Mouse (Mus musculus) erythroid progenitor cell, adult 5-6 weeks (primary cell): ENCODE measurements around the gene Ogg1. TPM values are rescaled to one million over a fixed set of nuclear protein-coding genes. Genes with fewer than 3 reads are reported as not detected.
"Not testable (repeated sequence)": the region's sequence is repeated elsewhere in the genome, so short reads cannot be mapped to it uniquely, and the experiment has no call there.

Experiments used
- ATAC-seq: replicated peaks from 2 replicates; pipeline ENCODE4 v1.8.0; 2016; ENCODE audit warnings: moderate number of reproducible peaks, mild to moderate bottlenecking, moderate TSS enrichment, inconsistent platforms; ENCODE audit not compliant: poor library complexity, low FRiP score, severe bottlenecking
- total RNA-seq, 2 experiments: library from RNA; stranded (forward) in 1 of 2; stranded (reverse) in 1 of 2; fragments of 150-400 nt in 1 of 2; fragments of 186-747, 209-891 nt in 1 of 2; gene quantifications; 2 replicates each; pipeline versions ENCODE4 v1.2.3 to v1.2.4; 2015 to 2017; ENCODE audit warnings: low replicate concordance in 2 of 2

Gene Ogg1
- total RNA-seq, 2 experiments from 2014 or later: 9.2 TPM; not detected in 1

GRCm38 (mm10) chr6:113329396-113329795, 2.6 kb downstream of the Ogg1 start:
- no peak for ATAC-seq

GRCm38 (mm10) chr6:113330547-113330946, 3.8 kb downstream of the Ogg1 start:
- no peak for ATAC-seq

DNA sequence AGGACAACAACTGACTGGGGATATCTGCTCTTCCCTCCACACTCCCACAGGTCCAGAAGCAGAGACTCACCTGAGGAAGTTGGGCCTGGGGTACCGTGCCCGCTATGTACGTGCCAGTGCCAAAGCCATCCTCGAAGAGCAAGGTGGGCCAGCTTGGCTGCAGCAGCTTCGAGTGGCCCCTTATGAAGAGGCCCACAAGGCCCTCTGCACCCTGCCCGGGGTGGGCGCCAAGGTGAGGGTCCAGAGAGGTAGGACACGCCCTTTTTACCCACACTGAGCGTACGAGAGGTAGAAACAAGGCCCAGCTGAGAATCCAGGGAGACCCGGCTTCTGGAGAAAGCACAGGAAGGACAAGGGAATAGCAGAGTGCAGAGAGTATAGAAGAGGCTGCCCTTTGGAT, 4.9 kb downstream of the Ogg1 start:
- no peak for ATAC-seq

DNA sequence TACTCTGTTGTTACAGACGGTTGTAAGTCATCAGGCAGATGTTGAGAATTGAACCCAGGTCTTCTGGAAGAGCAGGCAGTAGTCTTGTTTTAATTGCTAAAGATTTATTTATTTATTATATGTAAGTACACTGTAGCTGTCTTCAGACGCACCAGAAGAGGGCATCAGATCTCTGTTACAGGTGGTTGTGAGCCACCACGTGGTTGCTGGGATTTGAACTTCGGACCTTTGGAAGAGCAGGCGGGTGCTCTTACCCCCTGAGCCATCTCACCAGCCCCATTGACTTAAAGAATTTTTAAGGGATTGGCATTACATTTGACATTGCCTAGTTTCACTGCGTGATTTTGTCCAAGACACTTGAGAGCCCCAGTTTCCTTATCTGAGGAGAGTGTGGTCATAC, 6.0 kb downstream of the Ogg1 start:
- not testable (repeated sequence) for ATAC-seq

DNA sequence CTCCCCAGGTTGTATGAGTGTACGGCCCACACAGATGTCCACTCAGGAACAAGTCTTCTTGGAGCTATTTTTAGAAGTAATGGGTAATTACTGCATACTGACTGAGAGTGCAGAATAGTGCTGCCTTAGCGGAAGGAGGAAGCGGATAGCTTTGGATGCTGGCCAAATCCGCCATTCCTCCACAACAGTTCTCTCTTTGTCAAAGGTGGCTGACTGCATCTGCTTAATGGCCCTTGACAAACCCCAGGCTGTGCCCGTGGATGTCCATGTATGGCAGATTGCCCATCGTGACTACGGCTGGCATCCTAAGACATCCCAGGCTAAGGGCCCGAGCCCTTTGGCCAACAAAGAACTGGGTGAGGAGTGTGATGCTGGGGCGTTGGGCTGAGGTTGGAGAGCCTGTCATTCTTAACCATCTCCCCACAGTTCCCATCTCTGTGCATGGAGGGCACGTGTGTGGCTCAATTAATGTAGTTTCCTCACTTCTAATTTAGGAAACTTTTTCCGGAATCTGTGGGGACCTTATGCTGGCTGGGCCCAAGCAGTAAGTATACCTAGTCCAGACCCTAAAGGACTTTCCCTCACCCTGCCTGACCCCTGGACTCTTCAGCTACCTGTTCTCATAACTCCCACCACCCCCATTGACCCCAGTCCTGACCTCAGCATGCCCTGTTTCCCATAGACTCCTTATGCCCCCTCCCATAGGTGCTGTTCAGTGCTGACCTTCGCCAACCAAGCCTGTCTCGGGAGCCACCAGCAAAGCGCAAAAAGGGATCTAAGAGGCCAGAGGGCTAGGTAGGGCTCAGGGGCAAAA, 6.6 kb downstream of the Ogg1 start:
- ATAC-seq: no peak

- ATAC-seq: no peak
Measured at GRCm38 (mm10) chr6:113334216-113334615, 7.4 kb downstream of the Ogg1 start.

DNA sequence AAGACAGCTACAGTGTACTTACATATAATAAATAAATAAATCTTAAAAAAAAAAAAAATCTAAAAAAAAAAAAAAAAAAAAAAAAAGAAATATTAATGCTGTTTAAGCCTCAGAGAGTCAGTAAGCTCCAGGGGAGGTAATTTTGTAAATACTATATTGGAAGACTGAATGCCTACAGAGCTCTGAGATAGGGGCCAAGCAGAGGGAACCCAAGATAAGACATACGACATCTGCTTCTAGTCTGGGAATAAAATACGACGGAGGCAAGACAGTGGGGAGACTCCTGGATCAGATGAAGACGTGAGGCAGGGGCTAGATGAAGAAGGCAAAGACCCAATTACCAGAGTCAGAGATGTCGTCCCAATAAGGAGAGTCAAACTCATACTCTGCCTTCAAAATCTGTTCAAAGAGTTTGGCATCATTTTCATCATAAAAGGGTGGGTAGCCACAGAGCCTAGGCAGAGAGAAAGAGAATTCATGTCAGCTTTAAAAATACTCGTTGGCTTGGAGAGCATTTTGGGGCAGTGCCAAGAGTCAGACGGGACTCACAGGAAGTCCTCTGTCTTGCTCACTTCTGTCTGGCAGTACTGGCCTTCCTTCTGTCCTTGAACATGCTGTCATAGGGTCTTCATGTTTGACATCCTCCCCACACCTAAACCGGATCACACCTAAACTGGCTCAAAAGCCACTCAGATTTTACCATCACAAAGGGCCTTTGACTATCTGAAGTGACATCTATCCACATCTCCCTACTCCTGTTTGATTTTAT, 10.3 kb downstream of the Ogg1 start:
- no peak for ATAC-seq

GRCm38 (mm10) chr6:113341574-113341973, 14.8 kb downstream of the Ogg1 start:
- no peak for ATAC-seq

DNA sequence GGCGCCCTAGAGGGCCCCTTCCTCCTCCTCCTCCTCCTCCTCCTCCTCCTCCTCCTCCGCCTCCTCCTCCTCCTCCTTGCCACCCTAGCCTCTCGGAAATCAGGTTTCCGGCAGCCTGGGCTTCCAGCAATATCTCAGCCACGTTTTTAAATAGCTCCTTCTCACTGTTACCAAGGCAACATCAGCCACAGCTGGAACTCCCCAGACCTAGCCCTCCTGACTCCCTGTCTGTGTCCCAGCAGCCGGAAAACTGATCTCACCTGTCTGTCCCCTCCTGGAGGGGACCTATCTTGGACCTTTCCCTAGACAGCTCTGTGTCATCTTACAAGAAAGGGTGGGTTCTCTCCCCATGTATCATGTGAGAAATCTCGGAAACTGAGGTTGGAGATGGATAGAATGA, 15.5 kb downstream of the Ogg1 start:
- no peak for ATAC-seq

DNA sequence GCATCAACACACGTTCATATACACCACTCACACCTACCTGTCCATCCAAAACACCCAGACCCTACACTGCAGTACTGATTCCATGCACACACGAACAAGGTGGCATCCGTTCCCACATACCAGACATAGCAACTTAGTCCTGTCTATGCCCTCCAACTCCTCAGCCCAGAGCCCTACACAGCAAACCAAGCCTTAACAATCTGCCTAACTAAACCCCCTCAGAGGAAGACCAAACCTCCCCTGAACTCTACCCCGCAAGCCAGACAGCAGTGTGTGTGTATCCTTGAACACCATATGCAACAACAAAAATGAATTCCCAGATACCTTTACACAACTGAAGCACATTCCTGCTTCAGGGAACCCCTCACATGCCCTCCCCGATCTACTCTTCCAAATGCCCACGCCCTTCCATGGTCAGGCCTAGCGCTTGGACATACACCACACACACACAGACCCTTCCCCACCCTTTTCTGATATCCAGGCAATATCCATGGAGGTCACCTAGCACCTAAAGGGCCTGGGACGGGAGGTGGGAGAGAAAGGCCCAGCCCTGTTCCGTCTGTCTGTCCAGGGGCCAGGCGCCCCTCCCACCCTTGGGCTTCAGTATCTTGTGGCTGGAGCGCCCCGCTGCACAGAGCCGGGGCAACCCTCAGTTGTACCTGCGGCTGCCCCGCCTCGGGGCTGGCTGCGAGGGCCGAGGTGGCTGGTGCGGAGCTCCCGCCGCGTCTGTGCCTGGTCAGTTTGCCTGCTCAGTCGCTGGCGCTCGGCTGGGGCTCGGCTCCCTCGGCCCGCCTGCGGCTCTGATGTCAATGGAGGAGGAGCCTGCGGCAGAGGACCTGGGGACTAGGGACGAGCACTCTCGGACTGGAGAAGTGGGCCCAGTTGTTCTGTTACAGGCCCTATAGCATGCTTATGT, 16.7 kb downstream of the Ogg1 start, which contains the start of gene Camk1:
Gene Camk1, minus strand, starts transcription at position 808 of the 916 bp plus-strand sequence.
- ATAC-seq: no peak

GRCm38 (mm10) chr6:113344321-113344720, 17.5 kb downstream of the Ogg1 start:
- no peak for ATAC-seq

DNA sequence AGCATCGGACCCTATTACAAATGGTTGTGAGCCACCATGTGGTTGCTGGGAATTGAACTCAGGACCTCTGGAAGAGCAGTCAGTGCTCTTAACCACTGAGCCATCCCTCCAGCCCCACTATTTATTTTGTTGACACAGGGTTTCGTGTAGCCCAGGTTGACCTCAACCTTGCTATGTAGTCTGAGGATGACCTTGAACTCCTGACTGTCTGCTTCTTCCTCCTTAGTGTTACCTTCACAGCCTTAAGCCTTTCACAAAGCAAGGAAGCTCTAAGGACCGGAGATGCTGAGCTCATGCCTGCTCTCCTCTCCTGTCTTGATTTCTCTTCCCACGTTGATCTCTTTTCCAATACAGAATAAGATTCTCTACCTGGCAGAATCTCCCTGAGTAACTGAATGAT, 20.1 kb downstream of the Ogg1 start:
- no peak for ATAC-seq

DNA sequence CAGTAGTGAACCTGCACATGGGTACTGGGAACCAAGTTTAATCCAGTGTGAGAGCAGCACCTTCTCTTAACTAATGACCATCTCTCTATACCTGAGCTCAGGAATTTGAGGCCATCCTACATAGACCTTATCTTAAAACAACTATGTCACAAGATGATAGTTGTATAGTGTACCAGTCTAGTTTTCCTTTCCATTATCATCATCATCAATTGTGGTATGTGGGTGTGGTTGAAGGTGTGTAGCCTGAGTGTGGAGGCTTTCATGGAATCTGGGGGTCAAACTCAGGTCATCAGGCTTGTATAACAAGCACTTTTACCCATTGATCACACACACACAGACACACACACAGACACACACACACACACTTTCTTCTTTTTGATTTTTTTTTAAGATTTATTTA, 23.8 kb downstream of the Ogg1 start:
- no peak for ATAC-seq

DNA sequence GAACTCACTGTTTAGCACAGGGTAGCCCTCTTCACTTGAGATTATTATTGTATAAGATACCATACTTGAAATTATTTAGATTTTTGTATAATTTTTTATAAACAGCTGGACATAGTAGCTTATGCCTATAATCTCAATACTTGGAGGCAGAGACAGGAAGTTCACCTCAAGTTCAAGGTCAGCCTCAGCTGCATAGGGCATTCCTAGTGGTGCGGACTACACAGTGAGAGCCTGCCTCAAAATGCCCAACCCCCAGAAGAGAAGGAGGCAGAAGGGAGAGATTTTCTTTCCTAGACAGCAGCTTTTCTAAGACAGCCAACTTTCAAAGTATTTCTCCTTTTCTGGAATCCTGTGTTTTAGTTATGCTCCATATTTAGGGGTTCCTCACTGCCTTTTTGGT, 24.4 kb downstream of the Ogg1 start:
- ATAC-seq: no peak

- no peak for ATAC-seq
Measured at GRCm38 (mm10) chr6:113351653-113352052, 24.9 kb downstream of the Ogg1 start.

DNA sequence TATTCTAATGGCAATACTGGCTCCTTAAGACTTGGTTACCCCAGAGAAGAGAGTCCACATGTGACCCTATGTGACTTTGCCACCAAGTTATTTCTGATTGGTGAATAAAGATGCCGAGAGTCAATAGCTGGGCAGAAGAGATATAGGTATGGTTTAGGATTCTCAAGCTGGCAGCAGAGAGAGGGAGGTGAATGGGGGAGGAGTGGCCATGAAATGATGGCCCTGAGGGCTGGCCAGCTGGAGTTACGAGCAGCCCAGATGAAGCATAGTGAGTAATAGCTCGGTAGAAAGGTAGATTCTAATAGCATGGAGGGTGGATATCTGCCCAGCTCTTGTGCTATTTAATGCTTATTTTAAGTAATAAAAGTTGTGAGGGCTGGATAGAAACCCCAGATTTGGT, 26.0 kb downstream of the Ogg1 start:
- no peak for ATAC-seq

- no peak for ATAC-seq
Measured at GRCm38 (mm10) chr6:113353696-113354095, 26.9 kb downstream of the Ogg1 start.

DNA sequence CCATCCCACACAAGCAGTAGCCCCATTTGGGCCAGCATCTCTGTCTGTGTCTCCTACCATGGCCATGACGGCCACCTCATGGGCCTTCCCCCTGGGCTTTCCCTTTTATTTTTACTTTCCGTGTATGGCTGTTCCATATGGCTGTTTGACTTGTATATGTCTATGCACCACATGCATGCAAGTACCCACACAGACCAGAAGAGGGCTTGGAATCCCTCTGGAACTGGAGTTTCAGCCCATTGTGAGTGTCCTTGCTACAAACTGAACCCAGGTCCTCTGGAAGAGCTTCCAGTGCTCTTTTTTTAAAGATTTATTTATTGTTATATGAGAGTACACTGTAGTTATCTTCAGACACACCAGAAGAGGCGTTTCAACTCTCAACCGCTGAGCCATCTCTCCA, 34.7 kb downstream of the Ogg1 start:
- no peak for ATAC-seq

DNA sequence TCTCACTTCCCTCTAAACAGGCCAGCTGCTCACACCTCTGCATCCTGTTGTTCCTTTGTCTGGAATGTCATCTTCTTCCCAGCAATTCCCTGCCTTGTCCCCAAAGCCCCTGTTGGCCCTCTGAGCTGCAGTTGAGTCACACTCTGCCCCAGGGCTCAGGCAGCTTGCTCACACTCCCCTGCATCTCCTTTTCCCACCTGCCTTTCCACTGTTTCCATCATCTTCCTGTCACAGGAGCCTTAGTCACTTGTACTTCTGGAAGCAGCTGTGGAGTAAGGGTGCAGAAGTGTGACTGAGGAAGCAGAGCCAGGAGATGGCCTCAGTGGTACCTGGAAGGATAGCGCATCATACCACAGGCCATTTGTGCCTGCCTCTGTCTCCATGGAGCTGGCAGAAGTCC, 35.5 kb downstream of the Ogg1 start:
- ATAC-seq: no peak

DNA sequence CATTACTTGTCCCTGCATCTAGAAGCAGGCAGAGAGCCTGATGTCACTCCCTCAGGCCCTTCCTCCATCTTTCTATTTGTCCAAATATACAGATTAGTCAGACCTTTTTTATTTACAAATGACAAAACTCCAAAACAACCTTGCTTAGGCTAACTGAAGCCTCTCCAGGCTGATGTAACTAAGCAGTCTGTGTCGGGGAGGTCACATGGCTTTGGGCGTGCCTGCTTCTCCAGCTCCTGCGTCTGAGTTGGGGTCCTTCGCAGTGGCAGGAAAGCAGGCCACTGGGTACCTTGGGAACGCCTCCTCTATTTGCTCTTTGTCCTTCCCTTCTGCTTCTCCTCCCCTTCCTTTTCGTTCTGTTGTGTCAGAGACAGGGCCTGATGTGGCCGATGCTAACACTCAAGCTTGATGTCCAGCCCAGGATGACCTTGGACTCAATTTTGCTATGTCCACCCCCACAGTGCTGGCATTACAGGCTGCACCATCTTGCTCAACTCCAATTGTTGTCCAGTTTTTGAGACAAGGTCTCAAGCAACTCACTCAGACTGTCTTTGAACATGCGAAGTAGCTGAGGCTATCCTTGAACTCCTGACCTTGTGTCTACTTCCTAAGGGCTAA, 37.9 kb downstream of the Ogg1 start:
- no peak for ATAC-seq
